Mouse (Mus musculus) embryo, embryonic 11 days (tissue): ENCODE measurements around the gene Kalrn.

Experiments
- DNase-seq: peaks from one replicate; pipeline ENCODE4 v3.0.0-alpha.2; 2015

Gene Kalrn

GRCm38 (mm10) chr16:34011991-34012845, 561.1 kb downstream of the Kalrn start:
- DNase-seq = no peak

GRCm38 (mm10) chr16:34009567-34009966, 563.8 kb downstream of the Kalrn start:
- DNase-seq = no peak

DNA sequence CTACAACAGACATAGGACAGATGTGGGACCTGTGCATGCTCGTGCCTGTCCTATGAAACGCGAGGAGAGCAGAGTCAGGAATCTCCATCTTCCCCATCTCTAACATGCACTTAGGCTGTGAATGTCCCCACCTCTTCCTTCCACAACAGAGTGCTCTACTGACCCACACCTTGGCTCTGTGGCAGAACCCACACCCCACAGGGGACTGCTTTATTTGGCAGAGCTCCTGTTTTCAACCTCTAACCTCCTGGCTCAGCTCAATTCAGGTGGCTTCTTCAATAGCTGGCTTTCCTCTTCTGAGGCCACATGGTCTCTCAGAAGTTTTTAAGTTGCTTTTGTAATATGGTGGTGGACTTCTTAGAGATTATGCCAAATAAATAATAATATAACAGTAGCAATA, 567.3 kb downstream of the Kalrn start:
- DNase-seq = no peak

DNA sequence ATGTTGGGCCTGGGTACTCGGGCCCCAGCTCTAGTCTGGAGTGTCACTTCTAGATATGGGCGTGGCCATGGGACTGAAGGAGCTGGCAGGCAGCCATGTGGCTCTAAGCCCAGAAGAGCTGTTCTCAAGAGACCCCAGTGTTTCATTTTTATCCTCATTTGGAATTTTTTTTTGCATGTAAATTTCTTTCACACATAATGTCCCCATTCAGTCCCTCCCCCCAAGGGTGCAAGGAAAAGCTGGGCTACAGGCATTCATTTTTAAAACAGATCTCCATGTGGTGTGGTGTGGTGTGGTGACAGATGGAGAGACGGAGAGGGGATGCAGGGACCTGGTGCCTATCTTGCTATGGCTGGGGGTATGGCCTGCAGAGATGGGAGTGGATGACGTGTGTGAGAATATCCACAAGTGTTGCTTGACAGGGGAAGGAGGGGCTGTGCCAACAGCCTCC, 569.2 kb downstream of the Kalrn start:
- peak; percentile 31 for DNase-seq

- no peak for DNase-seq
Measured at GRCm38 (mm10) chr16:34003566-34004127, 569.7 kb downstream of the Kalrn start.

- DNase-seq = no peak
Measured at GRCm38 (mm10) chr16:34000715-34001114, 572.6 kb downstream of the Kalrn start.

GRCm38 (mm10) chr16:33999388-33999787, 573.9 kb downstream of the Kalrn start:
- peak; percentile 63 for DNase-seq

DNA sequence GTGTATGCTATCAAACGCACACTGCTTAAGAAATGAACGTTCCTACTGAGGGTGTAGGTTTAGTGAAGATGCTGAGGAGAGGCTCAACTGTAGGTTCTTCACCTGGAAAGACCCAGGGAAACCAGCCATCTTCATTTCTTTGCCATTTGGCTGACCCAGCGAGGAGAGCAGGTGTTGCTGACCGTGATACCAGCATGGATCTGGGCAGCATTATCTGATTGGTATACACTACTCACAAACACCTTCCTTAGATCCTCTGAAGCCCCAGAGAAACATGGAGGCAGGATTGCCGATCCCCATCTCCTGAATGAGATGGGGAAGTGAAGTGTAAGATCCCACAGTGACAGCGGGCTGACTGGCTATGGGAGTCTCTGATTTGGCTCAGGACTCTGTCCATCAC, 575.3 kb downstream of the Kalrn start:
- no peak for DNase-seq

GRCm38 (mm10) chr16:33996030-33996429, 577.3 kb downstream of the Kalrn start:
- DNase-seq = peak; percentile 84

DNA sequence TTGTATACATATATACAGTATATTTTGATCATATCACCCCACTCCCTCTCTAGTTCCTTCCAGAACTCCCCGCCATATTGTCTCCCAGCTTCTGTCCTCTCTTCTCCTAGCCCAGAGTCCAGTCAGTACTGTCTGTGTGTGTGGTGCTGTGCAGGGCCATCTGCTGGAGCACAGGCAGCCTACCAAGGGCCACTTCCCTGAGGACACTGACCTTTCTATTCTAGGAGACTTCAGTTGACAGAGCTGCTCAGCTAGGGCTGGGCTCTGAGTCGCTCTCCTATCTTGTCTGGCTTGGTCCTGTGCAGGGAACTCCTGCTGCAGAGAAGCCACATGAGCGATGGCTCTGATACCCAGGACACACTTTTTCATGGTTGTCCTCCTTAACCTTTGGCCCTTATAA, 577.8 kb downstream of the Kalrn start:
- DNase-seq = no peak

GRCm38 (mm10) chr16:33994321-33994720, 579.0 kb downstream of the Kalrn start:
- DNase-seq = no peak

DNA sequence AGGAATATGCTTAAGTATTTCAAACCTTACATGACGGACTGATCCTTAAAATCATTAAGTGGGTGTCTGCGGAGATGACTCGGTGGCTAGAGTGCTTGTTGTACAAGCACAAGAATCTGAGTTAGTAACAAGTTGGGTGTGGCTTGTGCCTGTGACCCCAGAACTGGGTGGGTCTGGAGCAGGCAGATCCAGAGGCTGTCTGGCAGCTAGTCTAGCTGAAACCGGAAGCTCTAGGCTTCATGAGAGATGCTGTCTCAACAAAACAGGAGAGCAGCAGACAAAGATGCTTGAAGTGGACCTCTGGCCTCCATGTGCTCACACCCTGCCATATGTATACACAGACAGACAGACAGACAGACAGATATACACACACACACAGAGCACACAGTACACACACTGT, 582.6 kb downstream of the Kalrn start:
- no peak for DNase-seq

- DNase-seq = no peak
Measured at GRCm38 (mm10) chr16:33989106-33989505, 584.2 kb downstream of the Kalrn start.

- peak; percentile 60 for DNase-seq
Measured at GRCm38 (mm10) chr16:33988358-33989012, 584.8 kb downstream of the Kalrn start.

DNA sequence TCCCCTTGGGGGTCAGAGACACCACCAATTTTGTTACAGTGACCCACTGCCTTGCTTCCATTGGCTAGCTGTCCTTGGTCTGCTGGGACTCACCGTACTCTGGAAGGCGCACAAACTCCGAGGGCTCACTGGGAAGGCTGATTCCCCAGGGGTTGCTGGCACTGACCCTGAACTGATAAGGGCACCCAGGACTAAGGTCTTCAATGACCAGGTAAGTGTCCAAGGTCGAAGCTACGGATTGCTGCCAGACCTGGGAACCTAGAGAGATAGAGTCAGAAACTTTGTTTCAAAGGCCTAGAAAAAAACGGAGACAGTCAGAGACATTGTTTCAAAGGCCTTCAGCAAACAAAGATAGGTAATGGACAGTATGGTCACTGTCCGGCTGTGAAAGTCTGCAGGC, 586.3 kb downstream of the Kalrn start:
- DNase-seq = no peak

GRCm38 (mm10) chr16:33985372-33985771, 588.0 kb downstream of the Kalrn start:
- DNase-seq = no peak

DNA sequence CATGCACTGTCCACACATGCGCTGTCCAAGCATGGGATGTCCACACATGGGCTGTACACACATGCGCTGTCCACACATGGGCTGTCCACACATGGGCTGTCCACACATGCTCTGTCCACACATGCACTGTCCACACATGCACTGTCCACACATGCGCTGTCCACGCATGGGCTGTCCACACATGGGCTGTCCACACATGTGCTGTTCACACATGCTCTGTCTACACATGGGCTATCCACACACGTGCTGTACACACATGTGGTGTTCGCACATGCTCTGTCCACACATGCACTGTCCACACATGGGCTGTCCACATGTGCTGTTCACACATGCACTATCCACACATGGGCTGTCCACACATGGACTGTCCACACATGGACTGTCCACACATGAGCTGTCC, 589.6 kb downstream of the Kalrn start:
- no peak for DNase-seq

GRCm38 (mm10) chr16:33979855-33980254, 593.5 kb downstream of the Kalrn start:
- DNase-seq = no peak

GRCm38 (mm10) chr16:33967283-33967640, 606.1 kb downstream of the Kalrn start:
- no peak for DNase-seq

DNA sequence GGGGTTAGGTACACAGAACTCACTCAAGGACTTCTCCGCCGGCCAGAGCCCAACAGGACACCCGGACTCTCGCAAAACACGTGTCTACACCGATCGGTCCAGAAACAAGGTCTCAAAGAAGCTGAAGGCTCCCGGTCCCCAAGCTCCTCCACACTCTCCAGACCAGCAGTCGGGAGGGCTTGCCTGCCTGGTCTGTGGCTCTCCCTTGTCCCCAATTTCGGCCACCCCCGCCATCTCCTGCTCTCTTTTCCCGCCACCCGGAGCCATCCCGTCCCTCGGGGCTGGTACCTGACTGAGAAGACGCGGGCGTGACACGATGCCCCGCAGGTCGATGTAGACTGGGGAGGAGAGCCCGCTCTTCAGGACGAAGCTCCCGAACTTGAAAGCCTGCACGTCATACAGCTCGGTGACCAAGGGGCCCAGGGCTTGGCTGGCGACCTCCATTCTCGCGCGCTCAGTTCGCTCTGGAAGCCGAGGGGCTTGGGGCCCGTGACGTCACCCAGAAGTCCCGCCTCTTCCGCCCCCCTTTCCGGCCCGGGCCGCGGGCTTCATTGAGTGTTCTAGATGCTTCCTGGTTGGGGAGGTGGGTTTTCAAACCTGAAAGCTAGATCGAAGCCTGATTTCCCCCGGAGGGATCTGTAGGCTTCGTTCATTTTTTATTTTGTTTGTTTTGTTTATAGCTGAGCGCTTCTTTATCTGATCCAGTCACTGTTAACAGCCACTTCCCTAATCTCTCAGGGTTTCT, 606.6 kb downstream of the Kalrn start, which contains the start of gene Umps:
TSS of gene Umps (minus strand) at position 501 of the 745 bp plus-strand sequence.
- peak; percentile 94 for DNase-seq

DNA sequence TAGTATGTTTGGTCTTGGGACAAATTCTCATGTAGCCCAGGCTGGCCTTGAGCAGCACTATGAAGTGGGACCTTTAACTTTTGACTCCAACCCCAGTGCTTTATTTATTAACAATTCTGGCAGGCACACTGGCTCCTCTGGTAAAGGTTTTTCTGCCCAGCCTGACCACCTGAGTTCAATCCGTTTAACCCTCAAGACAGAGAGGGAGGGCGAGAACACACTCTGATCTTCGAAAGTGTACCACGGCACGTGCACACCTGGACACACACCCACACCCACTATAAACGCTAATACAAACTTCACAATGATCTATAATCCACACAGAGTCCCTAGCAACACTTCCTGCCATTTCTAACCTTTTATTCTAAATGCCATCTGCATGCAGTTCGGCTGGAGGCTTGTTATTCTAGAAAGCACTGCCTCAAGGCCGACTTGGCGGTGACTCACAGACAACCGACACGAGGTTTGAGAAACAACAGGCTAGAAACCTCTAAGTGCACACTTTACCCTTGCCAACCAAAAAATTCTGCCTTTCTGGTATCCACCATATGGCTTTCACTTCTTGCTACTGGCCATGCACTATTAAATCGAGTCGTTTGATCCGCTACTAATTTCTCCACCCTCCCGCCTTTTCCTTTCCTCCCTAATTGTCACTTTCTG, 607.3 kb downstream of the Kalrn start:
- no peak for DNase-seq

GRCm38 (mm10) chr16:33963509-33963908, 609.8 kb downstream of the Kalrn start:
- no peak for DNase-seq

GRCm38 (mm10) chr16:33954793-33955192, 618.5 kb downstream of the Kalrn start:
- no peak for DNase-seq
